Mouse (Mus musculus) monocyte, adult 5-6 weeks (primary cell): Measurements from ENCODE around the gene Zfyve19. TPM values are rescaled to one million over a fixed set of nuclear protein-coding genes. Genes with fewer than 3 reads are reported as not detected.

ENCODE experiments used
- ATAC-seq: fragments of 153-309, 156-312 bp; replicated peaks from 2 replicates; pipeline ENCODE4 v1.8.0; 2017; ENCODE audit warnings: mild to moderate bottlenecking; ENCODE audit not compliant: low TSS enrichment, insufficient number of reproducible peaks, severe bottlenecking, poor library complexity, low FRiP score
- total RNA-seq: library from RNA; stranded (forward); fragments of 200-1000, 200-491, 200-594 nt; gene quantifications from 3 replicates; pipeline ENCODE4 v1.2.3, GENCODE M21; 2017

Zfyve19 gene
- total RNA-seq, 1 experiment from 2014 or later, result 8.2 TPM

DNA sequence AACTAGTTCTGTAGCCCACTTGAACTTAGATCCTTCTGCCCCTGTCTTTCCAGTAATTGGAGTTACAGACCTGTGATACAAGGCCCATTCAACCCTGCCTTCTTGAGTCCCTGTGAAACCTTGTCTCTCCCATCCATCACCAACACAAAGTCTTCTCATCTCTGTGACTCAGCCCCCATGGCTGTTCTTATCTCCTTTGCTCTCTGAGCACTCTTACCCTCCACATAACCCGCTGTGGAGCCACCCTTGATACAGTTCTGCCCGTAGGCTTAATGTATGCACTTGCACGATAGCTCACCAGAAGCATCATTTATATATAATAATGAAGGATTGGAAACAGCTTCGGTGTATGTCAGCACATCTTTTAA is 32.4 kb downstream of the Zfyve19 start:
- no peak for ATAC-seq

DNA sequence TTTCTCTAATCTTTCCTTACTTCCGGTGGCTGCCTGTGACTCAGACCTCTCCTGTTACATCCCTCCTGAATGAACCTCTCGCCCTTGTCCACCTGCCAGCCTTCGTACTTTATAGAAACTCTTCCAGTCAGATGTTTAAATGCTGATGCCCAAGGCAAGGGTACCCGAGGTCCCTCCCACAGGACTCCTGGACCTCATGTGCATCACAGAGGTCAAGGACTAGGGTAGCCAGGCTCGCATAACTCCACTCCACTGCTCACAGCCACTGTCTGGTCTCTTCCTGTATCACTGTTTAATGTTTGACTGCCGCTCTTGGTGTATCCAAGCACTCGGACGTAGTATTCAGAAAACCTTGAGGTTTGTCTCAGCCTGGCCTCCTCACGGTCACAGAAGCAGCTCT is 34.1 kb downstream of the Zfyve19 start:
- no peak for ATAC-seq

DNA sequence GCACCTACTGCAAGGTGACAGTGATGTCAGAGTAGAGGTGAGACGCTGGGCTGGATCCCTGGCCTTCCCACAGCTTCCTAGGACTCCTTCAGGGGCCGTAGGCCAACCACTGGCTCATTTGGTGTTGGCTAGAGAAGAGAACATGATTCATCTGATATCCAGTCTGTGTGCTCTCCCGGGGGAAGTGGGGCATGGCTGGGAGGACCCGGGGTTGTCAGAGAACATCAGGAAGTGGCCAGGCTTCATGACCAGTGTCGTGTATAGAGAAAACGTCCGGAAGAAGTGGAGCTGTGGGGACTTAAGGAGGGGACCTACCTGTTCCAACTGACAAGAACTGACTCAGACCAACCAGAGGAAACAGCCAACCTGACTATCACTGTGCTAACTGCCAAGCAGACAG is 36.8 kb downstream of the Zfyve19 start:
- no peak for ATAC-seq

DNA sequence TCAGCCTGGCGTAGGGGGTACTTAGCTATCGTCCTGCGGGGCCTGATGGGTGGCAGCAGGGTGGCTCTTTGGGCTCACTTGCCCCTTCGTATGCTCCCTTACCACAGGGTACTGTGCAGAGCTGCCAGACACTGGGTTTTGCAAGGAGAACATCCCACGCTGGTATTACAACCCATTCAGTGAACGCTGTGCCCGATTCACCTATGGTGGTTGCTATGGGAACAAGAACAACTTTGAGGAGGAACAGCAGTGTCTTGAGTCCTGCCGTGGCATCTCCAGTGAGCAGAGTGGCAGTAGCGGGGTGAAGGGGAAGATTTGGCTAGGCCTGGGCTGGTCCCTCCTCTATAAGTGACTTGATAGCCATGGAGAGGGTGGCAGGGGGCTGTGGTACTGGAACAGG is 39.5 kb downstream of the Zfyve19 start:
- no peak for ATAC-seq

DNA sequence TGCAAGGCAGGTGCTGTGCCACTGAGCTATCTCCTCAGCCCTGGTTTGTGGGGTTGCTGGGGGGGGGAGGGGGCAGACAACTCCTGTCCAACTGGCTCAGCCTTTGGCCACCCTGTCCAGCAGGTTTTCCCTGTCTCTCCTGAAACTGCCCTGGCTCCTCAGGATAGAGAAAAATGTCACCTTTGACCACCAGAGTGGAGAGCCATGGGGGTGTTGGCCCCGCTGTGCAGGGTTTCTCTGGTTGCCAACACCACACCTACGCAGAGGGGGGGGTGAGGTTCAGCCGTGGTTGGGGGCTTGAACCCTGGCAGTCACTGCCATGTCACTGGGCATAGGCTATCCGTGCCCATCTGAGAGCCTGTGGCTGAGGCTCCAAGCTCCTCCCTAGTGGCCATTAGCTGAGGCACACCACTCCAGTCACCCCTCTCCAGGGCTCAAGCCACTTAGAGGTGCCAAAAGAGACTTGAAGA is 41.2 kb downstream of the Zfyve19 start:
- ATAC-seq, result no peak

DNA sequence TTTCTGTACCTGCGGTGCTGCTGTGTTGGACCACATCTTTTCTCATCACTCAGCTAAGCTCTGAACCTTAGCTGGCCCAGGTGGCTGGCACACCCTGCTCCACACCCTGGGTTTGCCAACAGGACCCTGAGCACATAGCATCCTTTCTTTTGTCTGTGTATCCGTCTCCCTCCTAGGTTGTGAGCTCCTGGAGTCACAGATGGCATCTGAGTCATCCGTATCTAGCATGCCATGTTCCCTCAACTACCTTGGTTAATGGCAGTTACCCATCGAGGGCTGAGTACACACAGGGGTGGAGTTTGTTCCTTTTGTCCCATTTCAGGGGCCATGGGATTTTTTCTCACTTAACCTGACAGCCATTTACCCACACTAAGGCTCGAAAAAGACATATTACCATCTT is 42.0 kb downstream of the Zfyve19 start:
- ATAC-seq, result no peak

DNA sequence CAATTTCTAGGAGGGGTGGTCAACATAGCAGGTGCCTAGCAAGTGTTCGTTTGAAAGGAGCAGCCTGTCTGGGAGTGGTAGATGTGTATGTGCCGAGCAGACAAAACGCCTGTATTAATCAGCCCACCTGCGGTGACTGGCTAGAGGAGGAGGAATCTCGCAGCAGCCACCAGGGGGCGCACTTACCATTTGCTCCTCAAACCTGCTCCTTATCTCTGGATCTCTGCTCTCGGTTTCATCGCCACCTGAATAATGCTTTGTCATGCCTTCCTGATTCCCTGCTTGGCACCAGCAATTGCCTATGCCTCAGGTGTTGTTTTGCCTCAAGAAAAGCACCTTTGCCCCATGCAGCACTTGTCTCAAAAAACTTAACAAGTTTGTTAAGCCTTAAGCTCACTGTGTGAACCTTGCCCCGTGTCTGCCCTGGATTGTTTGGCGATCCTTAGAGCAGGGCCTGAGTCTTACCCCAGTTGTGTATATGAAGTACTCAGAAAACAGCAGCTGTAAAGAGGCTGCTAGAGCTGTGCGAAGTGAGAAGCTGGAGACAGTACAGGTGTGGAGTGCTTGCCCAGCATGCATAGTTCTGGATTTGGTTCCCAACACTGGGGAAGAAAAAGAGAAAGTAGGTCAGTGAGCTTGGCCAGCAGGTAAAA is 42.5 kb downstream of the Zfyve19 start:
- peak; percentile 90 for ATAC-seq

DNA sequence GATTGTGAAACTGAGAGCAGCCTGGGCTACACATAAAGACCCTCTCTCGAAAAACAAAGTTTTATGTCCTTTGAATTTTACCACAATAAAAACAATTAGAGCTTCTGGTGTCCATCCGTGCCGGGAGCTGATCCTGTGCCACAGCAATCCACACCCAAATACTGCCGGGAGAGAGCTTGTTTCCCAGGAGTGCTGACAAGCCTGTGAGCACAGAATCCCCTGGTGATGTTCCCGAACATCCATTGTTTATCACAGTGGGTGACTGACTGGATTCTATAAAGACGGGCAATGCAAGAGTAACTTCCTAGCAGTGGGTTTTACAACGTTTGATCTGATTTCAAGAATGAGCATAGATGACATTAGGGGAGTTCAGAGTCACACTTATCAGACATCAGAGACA is 46.6 kb downstream of the Zfyve19 start:
- no peak for ATAC-seq

DNA sequence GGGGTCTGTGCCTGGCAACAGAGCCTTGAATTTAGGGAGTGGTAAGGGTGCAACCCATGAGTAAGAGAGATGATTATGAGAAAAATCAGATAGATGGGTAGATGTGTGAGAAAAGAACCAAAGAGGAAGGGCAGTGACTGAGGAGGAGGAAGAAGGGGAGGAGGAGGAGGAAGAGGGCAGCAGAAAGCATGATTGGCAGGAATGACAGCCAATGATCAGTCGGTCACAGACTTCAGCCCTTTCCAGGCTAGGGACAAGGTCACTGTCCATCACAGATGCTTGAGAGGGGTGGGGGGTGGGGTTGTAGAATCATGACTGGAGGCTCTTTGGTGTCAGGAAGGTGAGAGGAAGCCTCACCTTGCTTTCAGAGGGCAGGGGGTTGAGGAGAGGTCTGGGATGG is 52.1 kb downstream of the Zfyve19 start:
- ATAC-seq, result no peak

DNA sequence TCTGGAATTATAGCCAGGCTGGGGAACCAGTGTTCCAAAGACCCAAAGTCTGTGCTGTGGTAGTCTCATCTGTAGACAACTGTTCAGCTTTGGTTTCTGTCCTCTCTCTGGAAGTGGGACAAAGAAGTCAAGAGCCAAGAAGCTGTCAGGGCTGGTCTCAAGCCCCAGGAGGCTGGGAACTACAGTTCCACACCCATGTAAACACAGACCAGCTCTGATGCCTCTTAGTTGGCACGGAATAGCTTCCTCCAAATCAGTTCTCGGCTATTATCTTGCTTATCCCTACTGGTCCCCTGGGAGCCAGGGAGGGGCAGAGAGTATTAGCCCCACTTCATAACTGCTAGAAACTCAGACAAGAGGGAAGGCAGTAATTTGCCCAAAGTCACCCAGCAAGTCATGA is 52.9 kb downstream of the Zfyve19 start:
- no peak for ATAC-seq

DNA sequence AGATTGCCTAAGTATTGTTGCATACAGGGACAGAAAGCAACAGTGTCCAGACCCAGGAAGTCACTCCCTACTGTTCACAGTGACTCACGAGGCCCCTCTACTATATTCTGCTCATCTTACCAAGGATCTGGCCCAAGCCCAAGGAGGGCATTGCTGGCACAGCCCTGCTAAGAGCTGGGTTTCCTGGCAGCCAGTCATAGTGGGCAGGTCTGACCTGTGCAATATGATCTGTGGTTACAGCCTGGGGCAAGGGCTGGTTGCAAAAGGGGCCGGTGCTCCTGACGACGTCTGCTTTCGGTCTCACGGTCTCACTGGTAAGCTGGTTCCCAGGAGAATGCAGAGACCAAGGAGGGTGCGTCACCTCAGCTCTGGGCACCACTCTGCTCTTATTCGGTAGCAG is 54.6 kb downstream of the Zfyve19 start:
- peak; percentile 80 for ATAC-seq

DNA sequence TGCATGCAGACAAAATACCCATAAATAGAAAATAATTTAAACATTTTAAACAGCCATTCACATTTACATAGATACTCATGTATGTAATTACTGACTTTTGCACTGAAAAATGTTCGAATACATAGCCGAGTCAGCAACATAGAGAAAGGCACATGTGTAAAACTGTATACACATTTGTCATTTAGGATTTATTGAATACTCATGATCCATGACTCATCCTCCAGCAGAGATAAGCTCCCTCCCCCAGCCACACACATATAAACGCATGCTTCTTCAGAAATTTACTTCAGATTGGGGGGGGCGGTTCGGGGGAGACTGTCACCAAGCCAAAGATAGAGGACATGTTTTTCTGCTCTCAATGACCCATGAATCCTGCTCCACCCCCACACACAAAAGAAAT is 55.4 kb downstream of the Zfyve19 start:
- no peak for ATAC-seq

Other genes starting within 250 kb of the Zfyve19 start
- gene Ccdc32, start 179.2 kb upstream of the Zfyve19 start, total RNA-seq, result 11.1 to 22.1 TPM (median 15.6 TPM) in 3 replicates
- 3.7 to 5.5 TPM (median 4.3 TPM) in 3 replicates for gene Rpusd2, start 173.8 kb upstream of the Zfyve19 start, total RNA-seq
- gene Knl1, start 161.5 kb upstream of the Zfyve19 start, total RNA-seq, result 2.5 to 4.6 TPM (median 2.6 TPM) in 3 replicates
- gene Rad51, start 95.8 kb upstream of the Zfyve19 start, total RNA-seq, result 0.53 to 2.4 TPM (median 2.3 TPM) in 3 replicates
- 22.5 to 29.1 TPM (median 25.2 TPM) in 3 replicates for gene Rmdn3, start 51.6 kb upstream of the Zfyve19 start, total RNA-seq
- gene Gchfr, start 40.8 kb upstream of the Zfyve19 start, total RNA-seq, result 3.9 TPM in 1 of 3 replicates, not detected in the others
- 0.43 to 0.97 TPM in 2 of 3 replicates, not detected in the other for gene Gm14137, start 34.1 kb upstream of the Zfyve19 start, total RNA-seq
- gene Dnajc17, start 178 bp downstream of the Zfyve19 start, total RNA-seq, result 35.4 to 53.6 TPM (median 46.3 TPM) in 3 replicates
- not detected in 3 replicates for gene Ppp1r14d, start 21.3 kb downstream of the Zfyve19 start, total RNA-seq
- 1.5 TPM in 1 of 3 replicates, not detected in the others for gene Spint1, start 28.7 kb downstream of the Zfyve19 start, total RNA-seq
- 0.48 TPM in 1 of 3 replicates, not detected in the others for gene Rhov, start 62.7 kb downstream of the Zfyve19 start, total RNA-seq
- gene Vps18, start 80.1 kb downstream of the Zfyve19 start, total RNA-seq, result 20.7 to 33.0 TPM (median 21.1 TPM) in 3 replicates
- 0.19 to 0.85 TPM in 2 of 3 replicates, not detected in the other for gene Dll4, start 117.2 kb downstream of the Zfyve19 start, total RNA-seq
- 0.49 TPM in 1 of 3 replicates, not detected in the others for gene Chac1, start 142.6 kb downstream of the Zfyve19 start, total RNA-seq